Comparison of ENCODE assay signal across 8 mouse cellular contexts in the genomic region with DNA sequence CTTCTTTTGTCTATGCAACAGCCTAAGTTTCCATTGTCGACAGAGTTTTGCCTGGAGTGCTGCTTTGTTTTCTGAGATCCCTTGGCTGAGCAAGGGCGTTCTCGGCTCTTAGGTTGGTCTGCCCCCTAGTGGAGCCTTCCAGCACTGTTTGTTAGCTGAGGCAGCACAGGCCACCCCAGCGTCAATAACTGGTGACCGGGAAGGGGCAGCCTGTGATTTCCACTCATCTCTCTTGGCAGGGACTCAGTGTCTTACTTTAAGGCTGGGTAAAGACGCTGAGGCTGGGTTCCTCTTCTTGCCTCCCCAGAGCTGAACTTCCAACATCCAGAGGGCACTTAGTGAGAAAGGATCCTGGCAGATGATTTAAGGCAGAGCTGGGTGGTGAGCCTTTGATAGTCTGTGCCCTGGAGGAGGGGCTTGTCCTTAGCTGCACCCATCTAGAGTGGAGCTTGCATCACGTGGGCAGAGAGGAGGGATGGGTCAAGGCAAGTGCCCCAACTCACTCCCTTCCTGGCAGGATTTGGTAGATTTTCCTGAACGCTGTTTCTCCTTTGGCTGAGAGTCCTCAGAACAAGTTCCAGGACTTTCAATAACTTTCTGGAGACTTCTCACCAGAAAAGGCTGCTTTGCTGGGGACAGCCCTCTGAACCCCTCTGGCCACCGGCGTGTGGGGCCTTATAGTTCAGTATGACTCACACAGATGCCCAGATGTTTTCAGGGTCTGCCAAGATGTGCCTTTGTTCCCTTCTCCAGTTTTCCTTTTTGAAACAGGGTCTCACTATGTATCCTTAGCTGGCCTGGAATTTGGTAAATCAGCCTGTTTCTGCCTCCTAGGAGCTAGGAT. TPM values are rescaled to one million over a fixed set of nuclear protein-coding genes. Genes with fewer than 3 reads are reported as not detected.
DNase-seq lines count a peak whose midpoint lies in the region; ATAC-seq and TF ChIP-seq lines count a peak whose summit lies in the region.

No protein-coding gene starts in this region.

- no peaks in the 10 kb centered on the region for H3K9me3 ChIP-seq in CH12.LX (replicated peaks; ENCODE audit: low read length)
- H3K9me3 ChIP-seq in forebrain, embryonic 11.5 days (ENCODE audit: control insufficient read depth, low read length), result no peaks in the 10 kb centered on the region
- H3K9me3 ChIP-seq in heart, embryonic 15.5 days (replicated peaks), result no peaks in the 10 kb centered on the region
- no peaks in the 10 kb centered on the region for H3K9me3 ChIP-seq in liver, embryonic 15.5 days (replicated peaks)
- H3K9me3 ChIP-seq in neural tube, embryonic 11.5 days (ENCODE audit: control insufficient read depth, low read length), result no peaks in the 10 kb centered on the region
- H3K9me3 ChIP-seq in stomach, embryonic 16.5 days (replicated peaks; ENCODE audit: control insufficient read depth, low read length), result no peaks in the 10 kb centered on the region

- no peak overlapping the region for H3K27ac ChIP-seq in CH12.LX (ENCODE audit: insufficient read depth, low read depth)
- no peak overlapping the region for H3K27ac ChIP-seq in forebrain, embryonic 11.5 days (ENCODE audit: low read depth, low read length)
- peak overlapping the region; percentile 58 for H3K27ac ChIP-seq in heart, embryonic 15.5 days
- H3K27ac ChIP-seq in liver, embryonic 15.5 days (replicated peaks), result no peak overlapping the region
- H3K27ac ChIP-seq in neural tube, embryonic 11.5 days (ENCODE audit: low read depth, low read length), result 0 out of 2 replicates have a peak overlapping the region, but pooled peaks have one; percentile 2
- peak overlapping the region; percentile 23; the same call in 1 of the 2 replicates for H3K27ac ChIP-seq in stomach, embryonic 16.5 days (ENCODE audit: low read length)

- H3K27me3 ChIP-seq in CH12.LX (replicated peaks), result no peaks in the 10 kb centered on the region
- H3K27me3 ChIP-seq in forebrain, embryonic 11.5 days (ENCODE audit: control insufficient read depth, insufficient read depth, low read length), result no peaks in the 10 kb centered on the region
- no peaks in the 10 kb centered on the region for H3K27me3 ChIP-seq in heart, embryonic 15.5 days
- H3K27me3 ChIP-seq in liver, embryonic 15.5 days, result no peaks in the 10 kb centered on the region
- H3K27me3 ChIP-seq in neural tube, embryonic 11.5 days (ENCODE audit: control insufficient read depth, insufficient read depth, low read length), result no peaks in the 10 kb centered on the region
- H3K27me3 ChIP-seq in stomach, embryonic 16.5 days (ENCODE audit: control insufficient read depth, insufficient read depth, low read length), result no peaks in the 10 kb centered on the region

- peak; percentile 37; the same call in 1 of the 2 replicates for TF ChIP-seq EP300 in CH12.LX (IDR thresholded peaks at IDR 0.05; ENCODE audit: low read length)

- peaks cover 7 to 26% of the 10 kb centered on the region in 2 experiments for H3K4me1 ChIP-seq in CH12.LX (ENCODE audit: control insufficient read depth in 1 of 2, insufficient read depth in 2 of 2)
- peaks cover 7% of the 10 kb centered on the region; the same call in 1 of the 2 replicates for H3K4me1 ChIP-seq in forebrain, embryonic 11.5 days (replicated peaks; ENCODE audit: control insufficient read depth, insufficient read depth, low read length)
- H3K4me1 ChIP-seq in heart, embryonic 15.5 days (replicated peaks), result peaks cover 19% of the 10 kb centered on the region
- peaks cover 26% of the 10 kb centered on the region for H3K4me1 ChIP-seq in liver, embryonic 15.5 days (replicated peaks)
- peaks cover 4% of the 10 kb centered on the region for H3K4me1 ChIP-seq in neural tube, embryonic 11.5 days (ENCODE audit: control insufficient read depth, insufficient read depth, low read length)
- peaks cover 8% of the 10 kb centered on the region for H3K4me1 ChIP-seq in stomach, embryonic 16.5 days (ENCODE audit: control insufficient read depth, insufficient read depth, low read length)

- peak; percentile 83 to 96 for TF ChIP-seq CTCF in CH12.LX (conservative IDR thresholded peaks at IDR 0.05 in 1 of 2, IDR thresholded peaks at IDR 0.05 in 1 of 2; ENCODE audit: low read depth in 2 of 2, low read length in 2 of 2)

- peaks cover 0 to 8% of the 10 kb centered on the region in 2 experiments for H3K36me3 ChIP-seq in CH12.LX (replicated peaks in 1 of 2; ENCODE audit: control insufficient read depth in 1 of 2, insufficient read depth in 1 of 2, low read length in 1 of 2)
- H3K36me3 ChIP-seq in forebrain, embryonic 11.5 days (ENCODE audit: control insufficient read depth, insufficient read depth, low read length), result no peaks in the 10 kb centered on the region; the same call in 1 of the 2 replicates
- H3K36me3 ChIP-seq in heart, embryonic 15.5 days, result no peaks in the 10 kb centered on the region
- no peaks in the 10 kb centered on the region for H3K36me3 ChIP-seq in liver, embryonic 15.5 days (replicated peaks)
- no peaks in the 10 kb centered on the region for H3K36me3 ChIP-seq in neural tube, embryonic 11.5 days (ENCODE audit: control insufficient read depth, insufficient read depth, low read length)
- no peaks in the 10 kb centered on the region for H3K36me3 ChIP-seq in stomach, embryonic 16.5 days (ENCODE audit: control insufficient read depth, insufficient read depth, low read length)

- peak; percentile 51 for ATAC-seq in forebrain, embryonic 11.5 days (replicated peaks; ENCODE audit: low FRiP score)
- peak; percentile 72 for ATAC-seq in heart, embryonic 15.5 days (replicated peaks; ENCODE audit: insufficient number of reproducible peaks, insufficient read depth, low FRiP score, low read depth)
- peak; percentile 40 for ATAC-seq in liver, embryonic 15.5 days (ENCODE audit: insufficient read depth)
- peak; percentile 64; the same call in 1 of the 2 replicates for ATAC-seq in neural tube, embryonic 11.5 days (ENCODE audit: insufficient read depth, low FRiP score, low TSS enrichment)
- ATAC-seq in stomach, embryonic 16.5 days (ENCODE audit: insufficient read depth, low FRiP score), result peak; percentile 73

- H3K9ac ChIP-seq in CH12.LX (ENCODE audit: insufficient read depth, low read depth), result peak overlapping the region; percentile 18; the same call in 1 of the 2 replicates
- H3K9ac ChIP-seq in forebrain, embryonic 11.5 days (ENCODE audit: low read length), result peak overlapping the region; percentile 39; the same call in 1 of the 2 replicates
- H3K9ac ChIP-seq in heart, embryonic 15.5 days, result peak overlapping the region; percentile 37
- no peak overlapping the region for H3K9ac ChIP-seq in liver, embryonic 15.5 days
- H3K9ac ChIP-seq in neural tube, embryonic 11.5 days (ENCODE audit: low read length), result peak overlapping the region; percentile 32; the same call in 1 of the 2 replicates
- H3K9ac ChIP-seq in stomach, embryonic 16.5 days (ENCODE audit: low read length), result peak overlapping the region; percentile 46

- peak; percentile 89 for TF ChIP-seq RAD21 in CH12.LX (IDR thresholded peaks at IDR 0.05; ENCODE audit: low read depth, low read length)

- TF ChIP-seq POLR2A in CH12.LX (IDR thresholded peaks at IDR 0.05; ENCODE audit: low read depth, low read length), result peak; percentile 55

- dilution Hi-C loops in CH12.LX (cut with MboI; ENCODE audit: extremely low pct_ligation_motif_present, extremely low pct_unique_long_range_greater_than_20kb, low sequenced_read_pairs), result no loop called here

- no peak overlapping the region for H3K4me3 ChIP-seq in CH12.LX (replicated peaks in 1 of 3; ENCODE audit: low read depth in 2 of 3, low read length in 2 of 3, poor library complexity in 1 of 3)
- no peak overlapping the region for H3K4me3 ChIP-seq in forebrain, embryonic 11.5 days (ENCODE audit: low read depth, low read length)
- H3K4me3 ChIP-seq in heart, embryonic 15.5 days, result no peak overlapping the region
- no peak overlapping the region for H3K4me3 ChIP-seq in liver, embryonic 15.5 days (replicated peaks)
- no peak overlapping the region for H3K4me3 ChIP-seq in neural tube, embryonic 11.5 days (ENCODE audit: low read depth, low read length)
- no peak overlapping the region for H3K4me3 ChIP-seq in stomach, embryonic 16.5 days (replicated peaks; ENCODE audit: low read length)

- peak; percentile 93 for DNase-seq in CH12.LX (ENCODE audit: extremely low read depth)
- DNase-seq in c-Kit-positive CD71-positive TER-119-negative erythroid progenitor cells, embryonic 14.5 days (ENCODE audit: low read depth), result peak; percentile 83
- peak; percentile 92 for DNase-seq in forebrain, embryonic 11.5 days (ENCODE audit: low spot score)
- peak; percentile 93 for DNase-seq in kidney, postnatal 14 days
- peak; percentile 89 for DNase-seq in neural tube, embryonic 11.5 days (ENCODE audit: low spot score)

- H3K4me2 ChIP-seq in CH12.LX (ENCODE audit: insufficient read depth, low read depth, poor library complexity, severe bottlenecking), result peak overlapping the region; percentile 65
- H3K4me2 ChIP-seq in forebrain, embryonic 11.5 days (ENCODE audit: low read depth, low read length, severe bottlenecking), result no peak overlapping the region
- peak overlapping the region; percentile 28; the same call in 1 of the 2 replicates for H3K4me2 ChIP-seq in heart, embryonic 15.5 days
- H3K4me2 ChIP-seq in liver, embryonic 15.5 days, result no peak overlapping the region
- peak overlapping the region; percentile 3; the same call in 1 of the 2 replicates for H3K4me2 ChIP-seq in neural tube, embryonic 11.5 days (ENCODE audit: low read depth)
- H3K4me2 ChIP-seq in stomach, embryonic 16.5 days (ENCODE audit: low read depth, low read length), result no peak overlapping the region

- H3K79me2 ChIP-seq in CH12.LX (replicated peaks; ENCODE audit: control insufficient read depth, extremely low read depth, insufficient read depth, poor library complexity, severe bottlenecking), result peaks cover 9% of the 10 kb centered on the region

- 12% methylated on average over 10 of the region's 10 CpGs for whole genome bisulfite sequencing in forebrain, embryonic 11.5 days
- WGBS in heart, embryonic 15.5 days, result 7% methylated on average over 10 of the region's 10 CpGs
- WGBS in liver, embryonic 15.5 days (ENCODE audit: insufficient replicate concordance), result 13% methylated on average over 10 of the region's 10 CpGs
- WGBS in neural tube, embryonic 11.5 days, result 12% methylated on average over 10 of the region's 10 CpGs
- WGBS in stomach, embryonic 16.5 days, result 9% methylated on average over 10 of the region's 10 CpGs

- in situ Hi-C loops in CH12.LX (cut with MboI; ENCODE audit: low pct_ligation_motif_present, low pct_unique_long_range_greater_than_20kb, low sequenced_read_pairs), result no loop called here

RNA-seq across cellular contexts. Expression of a gene that starts 4.1 kb away (rescaled TPM):
- 120 and 164 TPM in 2 replicates for total RNA-seq in CH12.LX (2012; rRNA removed)
- total RNA-seq in CH12.LX (2014; rRNA removed), result 98.7 and 105 TPM in 2 replicates
- polyA plus RNA-seq in CH12.LX (2012; ENCODE audit: insufficient read length, low read depth), result 155 and 165 TPM in 2 replicates
- polyA plus RNA-seq in forebrain, embryonic 11.5 days (2014; fragmentation: Nextera tagmentation; extraction: Ambion mirVana), result 71.7 and 80.3 TPM in 2 replicates
- 36.9 and 50.0 TPM in 2 replicates for polyA plus RNA-seq in heart, embryonic 15.5 days (2015; fragmentation: Nextera tagmentation; extraction: Ambion mirVana)
- 58.3 and 61.3 TPM in 2 replicates for polyA plus RNA-seq in liver, embryonic 15.5 days (2015; fragmentation: Nextera tagmentation; extraction: Ambion mirVana)
- polyA plus RNA-seq in neural tube, embryonic 11.5 days (2014; fragmentation: Nextera tagmentation; extraction: Ambion mirVana), result 83.4 and 84.7 TPM in 2 replicates
- 60.6 and 69.3 TPM in 2 replicates for polyA plus RNA-seq in stomach, embryonic 16.5 days (2015; fragmentation: Nextera tagmentation; extraction: Ambion mirVana)

RNA-seq across cellular contexts. Expression of a gene that starts 16.2 kb away (rescaled TPM):
- total RNA-seq in CH12.LX (2012; rRNA removed), result 174 and 254 TPM in 2 replicates
- total RNA-seq in CH12.LX (2014; rRNA removed), result 184 and 188 TPM in 2 replicates
- 141 and 158 TPM in 2 replicates for polyA plus RNA-seq in CH12.LX (2012; ENCODE audit: insufficient read length, low read depth)
- 271 and 304 TPM in 2 replicates for polyA plus RNA-seq in forebrain, embryonic 11.5 days (2014; fragmentation: Nextera tagmentation; extraction: Ambion mirVana)
- 113 and 134 TPM in 2 replicates for polyA plus RNA-seq in heart, embryonic 15.5 days (2015; fragmentation: Nextera tagmentation; extraction: Ambion mirVana)
- polyA plus RNA-seq in liver, embryonic 15.5 days (2015; fragmentation: Nextera tagmentation; extraction: Ambion mirVana), result 72.0 and 77.3 TPM in 2 replicates
- 286 and 291 TPM in 2 replicates for polyA plus RNA-seq in neural tube, embryonic 11.5 days (2014; fragmentation: Nextera tagmentation; extraction: Ambion mirVana)
- 166 and 167 TPM in 2 replicates for polyA plus RNA-seq in stomach, embryonic 16.5 days (2015; fragmentation: Nextera tagmentation; extraction: Ambion mirVana)

RNA-seq across cellular contexts. Expression of a gene that starts 16.3 kb away (rescaled TPM):
- total RNA-seq in CH12.LX (2012; rRNA removed), result 10.0 and 10.4 TPM in 2 replicates
- 3.8 and 4.3 TPM in 2 replicates for total RNA-seq in CH12.LX (2014; rRNA removed)
- polyA plus RNA-seq in CH12.LX (2012; ENCODE audit: insufficient read length, low read depth), result 14.2 and 17.6 TPM in 2 replicates
- 45.4 and 48.3 TPM in 2 replicates for polyA plus RNA-seq in forebrain, embryonic 11.5 days (2014; fragmentation: Nextera tagmentation; extraction: Ambion mirVana)
- polyA plus RNA-seq in heart, embryonic 15.5 days (2015; fragmentation: Nextera tagmentation; extraction: Ambion mirVana), result 21.1 and 30.8 TPM in 2 replicates
- polyA plus RNA-seq in liver, embryonic 15.5 days (2015; fragmentation: Nextera tagmentation; extraction: Ambion mirVana), result 11.5 and 12.0 TPM in 2 replicates
- polyA plus RNA-seq in neural tube, embryonic 11.5 days (2014; fragmentation: Nextera tagmentation; extraction: Ambion mirVana), result 36.7 and 40.5 TPM in 2 replicates
- 41.1 and 43.8 TPM in 2 replicates for polyA plus RNA-seq in stomach, embryonic 16.5 days (2015; fragmentation: Nextera tagmentation; extraction: Ambion mirVana)

RNA-seq across cellular contexts. Expression of a gene that starts 24.1 kb away (rescaled TPM):
- total RNA-seq in CH12.LX (2012; rRNA removed), result 186 and 279 TPM in 2 replicates
- total RNA-seq in CH12.LX (2014; rRNA removed), result 109 and 116 TPM in 2 replicates
- 241 and 300 TPM in 2 replicates for polyA plus RNA-seq in CH12.LX (2012; ENCODE audit: insufficient read length, low read depth)
- 139 and 140 TPM in 2 replicates for polyA plus RNA-seq in forebrain, embryonic 11.5 days (2014; fragmentation: Nextera tagmentation; extraction: Ambion mirVana)
- 17.0 and 31.7 TPM in 2 replicates for polyA plus RNA-seq in heart, embryonic 15.5 days (2015; fragmentation: Nextera tagmentation; extraction: Ambion mirVana)
- 20.1 and 24.9 TPM in 2 replicates for polyA plus RNA-seq in liver, embryonic 15.5 days (2015; fragmentation: Nextera tagmentation; extraction: Ambion mirVana)
- 108 and 125 TPM in 2 replicates for polyA plus RNA-seq in neural tube, embryonic 11.5 days (2014; fragmentation: Nextera tagmentation; extraction: Ambion mirVana)
- polyA plus RNA-seq in stomach, embryonic 16.5 days (2015; fragmentation: Nextera tagmentation; extraction: Ambion mirVana), result 51.9 and 55.3 TPM in 2 replicates

RNA-seq across cellular contexts. Expression of a gene that starts 37.7 kb away (rescaled TPM):
- total RNA-seq in CH12.LX (2012; rRNA removed) (167 and 203 TPM in 2 replicates), CH12.LX (2014; rRNA removed) (105 and 126 TPM in 2 replicates)
- 368 and 414 TPM in 2 replicates for polyA plus RNA-seq in CH12.LX (2012; ENCODE audit: insufficient read length, low read depth)
- 7.6 and 8.3 TPM in 2 replicates for polyA plus RNA-seq in forebrain, embryonic 11.5 days (2014; fragmentation: Nextera tagmentation; extraction: Ambion mirVana)
- polyA plus RNA-seq in heart, embryonic 15.5 days (2015; fragmentation: Nextera tagmentation; extraction: Ambion mirVana), result 2.1 and 2.8 TPM in 2 replicates
- 0.94 and 2.6 TPM in 2 replicates for polyA plus RNA-seq in liver, embryonic 15.5 days (2015; fragmentation: Nextera tagmentation; extraction: Ambion mirVana)
- 7.7 and 8.6 TPM in 2 replicates for polyA plus RNA-seq in neural tube, embryonic 11.5 days (2014; fragmentation: Nextera tagmentation; extraction: Ambion mirVana)
- 3.9 and 8.1 TPM in 2 replicates for polyA plus RNA-seq in stomach, embryonic 16.5 days (2015; fragmentation: Nextera tagmentation; extraction: Ambion mirVana)

Comparison
In these comparisons a context has a peak if more than half of its experiments do, and no peak if none do; other contexts are left out.
1. H3K27ac ChIP-seq: peak in heart, embryonic 15.5 days (single experiment), neural tube, embryonic 11.5 days (single experiment) and stomach, embryonic 16.5 days (single experiment); none in CH12.LX (single experiment), forebrain, embryonic 11.5 days (single experiment) and liver, embryonic 15.5 days (single experiment).
2. H3K4me2 ChIP-seq: peak in CH12.LX (single experiment), heart, embryonic 15.5 days (single experiment) and neural tube, embryonic 11.5 days (single experiment); none in forebrain, embryonic 11.5 days (single experiment), liver, embryonic 15.5 days (single experiment) and stomach, embryonic 16.5 days (single experiment).
3. Peak in every context shown above with its lines, with median percentiles within 50 percentile points of each other: DNase-seq and ATAC-seq.